Mouse (Mus musculus) liver, embryonic 15.5 days (tissue): ENCODE measurements at regions not wholly inside any gene's neighbourhood (a gene's known extent, or its start where the extent isn't known, plus 50 kb on each side); places are given as distances from the start of the nearest gene placed in this dataset.
"Not testable (repeated sequence)": the region's sequence is repeated elsewhere in the genome, so short reads cannot be mapped to it uniquely, and the experiment has no call there.

Source experiments
- ATAC-seq: fragments of 200-750 bp; cut with Nextera tagmentation; 2 replicates; pipeline ENCODE4 v1.8.0; 2017; ENCODE audit warnings: moderate number of reproducible peaks, mild to moderate bottlenecking, moderate library complexity; ENCODE audit not compliant: insufficient read depth
- H3K27ac ChIP-seq: fragments of 300-500 bp; sonication (generic); replicated peaks from 2 replicates; pipeline ENCODE4 v1.5.1; 2015; ENCODE audit warnings: mild to moderate bottlenecking, inconsistent platforms
- H3K27me3 ChIP-seq: fragments of 300-500 bp; sonication (generic); 2 replicates; pipeline ENCODE4 v1.6.1; 2015; ENCODE audit warnings: mild to moderate bottlenecking, inconsistent platforms
- H3K36me3 ChIP-seq: fragments of 300-500 bp; sonication (generic); replicated peaks from 2 replicates; pipeline ENCODE4 v1.6.1; 2015; ENCODE audit warnings: moderate library complexity, mild to moderate bottlenecking, inconsistent platforms
- H3K4me1 ChIP-seq: fragments of 300-500 bp; sonication (generic); replicated peaks from 2 replicates; pipeline ENCODE4 v1.6.1; 2015; ENCODE audit warnings: inconsistent platforms
- H3K4me2 ChIP-seq: fragments of 300-500 bp; sonication (generic); 2 replicates; pipeline ENCODE4 v1.6.1; 2015; ENCODE audit warnings: moderate library complexity, mild to moderate bottlenecking, inconsistent platforms
- H3K4me3 ChIP-seq: fragments of 300-500 bp; sonication (generic); replicated peaks from 2 replicates; pipeline ENCODE4 v1.5.1; 2015; ENCODE audit warnings: mild to moderate bottlenecking, inconsistent platforms
- H3K9ac ChIP-seq: fragments of 300-500 bp; sonication (generic); 2 replicates; pipeline ENCODE4 v1.6.1; 2015; ENCODE audit warnings: moderate library complexity, mild to moderate bottlenecking, inconsistent platforms
- H3K9me3 ChIP-seq: fragments of 300-500 bp; sonication (generic); replicated peaks from 2 replicates; pipeline ENCODE4 v1.6.1; 2016; ENCODE audit warnings: inconsistent platforms
- WGBS: fragments of 180-500 bp; shearing (Covaris S2); methylation state at CpG from one replicate; pipeline ENCODE4 v1.1.7; 2015; ENCODE audit warnings: mixed read lengths; ENCODE audit not compliant: insufficient replicate concordance; 5-methylcytosine and 5-hydroxymethylcytosine counted together

GRCm38 (mm10) chr3:68795641-68796040 lies 73.7 kb upstream of the 1110032F04Rik start:
- H3K4me1 ChIP-seq = no peaks in the 10 kb centered on the region
- no peaks in the 10 kb centered on the region for H3K9me3 ChIP-seq
- ATAC-seq = no peak
- H3K27ac ChIP-seq = no peak overlapping the region
- H3K27me3 ChIP-seq = no peaks in the 10 kb centered on the region
- H3K4me3 ChIP-seq = no peak overlapping the region
- no peak overlapping the region for H3K4me2 ChIP-seq
- no peak overlapping the region for H3K9ac ChIP-seq
- no peaks in the 10 kb centered on the region for H3K36me3 ChIP-seq
- WGBS = 52% methylated on average over 3 of the region's 3 CpGs

DNA sequence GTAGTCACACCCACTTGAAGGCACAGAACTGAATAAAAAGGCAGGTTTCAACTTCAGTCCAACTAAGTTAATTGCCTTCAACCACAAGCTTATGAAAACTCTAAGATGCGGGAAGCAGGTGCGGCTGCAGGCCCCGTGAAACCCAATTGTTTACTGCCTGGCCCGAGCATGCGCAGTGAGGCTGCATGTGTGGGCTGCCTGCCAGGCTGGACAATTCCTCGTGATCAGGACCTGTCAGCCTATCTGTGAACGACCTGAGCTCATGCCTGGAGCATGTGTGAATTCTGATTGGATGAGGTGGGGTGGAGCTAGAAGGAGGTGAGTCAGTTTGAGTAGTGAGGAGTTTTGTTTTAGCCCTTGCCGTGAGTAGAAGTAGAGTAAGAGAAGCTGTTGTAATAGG lies 71.0 kb upstream of the 1110032F04Rik start:
- H3K4me1 ChIP-seq, H3K9me3 ChIP-seq, H3K4me2 ChIP-seq, H3K9ac ChIP-seq, ATAC-seq, H3K4me3 ChIP-seq, H3K27ac ChIP-seq, H3K27me3 ChIP-seq, H3K36me3 ChIP-seq: not testable (repeated sequence)
- 72% methylated on average over 8 of the region's 8 CpGs for WGBS

DNA sequence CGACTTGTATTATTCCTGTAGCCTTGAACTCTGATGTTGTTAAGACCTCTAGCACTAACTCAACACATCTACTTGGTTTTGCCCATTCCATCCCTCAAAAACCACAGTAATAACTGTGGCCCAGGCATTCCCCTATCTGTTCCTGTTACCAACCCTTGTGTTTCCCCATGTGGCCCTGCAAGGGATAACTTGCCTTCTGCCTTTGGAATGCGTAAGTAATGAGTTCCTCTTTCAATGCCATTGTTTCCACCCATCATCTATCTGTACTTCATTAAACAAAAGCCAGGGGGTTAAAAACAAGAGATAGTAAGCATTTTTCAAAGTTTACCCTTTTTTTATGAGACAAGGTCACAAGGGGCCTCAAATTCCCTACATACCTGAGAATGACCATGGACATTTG lies 60.5 kb upstream of the 1110032F04Rik start:
- H3K4me1 ChIP-seq = no peaks in the 10 kb centered on the region
- H3K36me3 ChIP-seq = no peaks in the 10 kb centered on the region
- H3K4me2 ChIP-seq = no peak overlapping the region
- ATAC-seq = no peak
- H3K27ac ChIP-seq = no peak overlapping the region
- no peak overlapping the region for H3K9ac ChIP-seq
- H3K9me3 ChIP-seq = no peaks in the 10 kb centered on the region
- H3K27me3 ChIP-seq = no peaks in the 10 kb centered on the region
- 55% methylated on average over 2 of the region's 2 CpGs for WGBS
- no peak overlapping the region for H3K4me3 ChIP-seq

DNA sequence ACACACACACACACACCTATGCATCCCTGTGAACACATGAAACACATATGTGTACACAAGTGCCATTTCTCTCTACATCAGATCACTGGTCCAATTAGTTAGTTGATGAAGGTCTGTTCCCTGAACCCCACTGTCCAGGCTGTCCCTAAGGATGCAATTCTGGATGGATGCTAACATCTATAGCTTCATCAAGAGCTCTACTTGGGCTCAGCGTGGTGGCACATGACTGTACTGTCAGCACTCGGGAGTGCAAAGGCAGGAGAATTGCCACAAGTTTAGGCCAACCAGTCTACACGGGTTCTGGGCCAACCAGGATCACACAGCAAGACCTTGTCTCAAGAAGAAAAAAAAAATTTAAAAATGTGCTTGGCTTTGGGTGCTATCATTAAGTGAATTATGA lies 55.9 kb upstream of the 1110032F04Rik start:
- H3K9ac ChIP-seq = no peak overlapping the region
- no peaks in the 10 kb centered on the region for H3K9me3 ChIP-seq
- H3K36me3 ChIP-seq = no peaks in the 10 kb centered on the region
- H3K4me1 ChIP-seq = no peaks in the 10 kb centered on the region
- H3K4me3 ChIP-seq = no peak overlapping the region
- WGBS = 54% methylated on average over 3 of the region's 3 CpGs
- no peaks in the 10 kb centered on the region for H3K27me3 ChIP-seq
- no peak overlapping the region for H3K4me2 ChIP-seq
- no peak for ATAC-seq
- H3K27ac ChIP-seq = no peak overlapping the region

DNA sequence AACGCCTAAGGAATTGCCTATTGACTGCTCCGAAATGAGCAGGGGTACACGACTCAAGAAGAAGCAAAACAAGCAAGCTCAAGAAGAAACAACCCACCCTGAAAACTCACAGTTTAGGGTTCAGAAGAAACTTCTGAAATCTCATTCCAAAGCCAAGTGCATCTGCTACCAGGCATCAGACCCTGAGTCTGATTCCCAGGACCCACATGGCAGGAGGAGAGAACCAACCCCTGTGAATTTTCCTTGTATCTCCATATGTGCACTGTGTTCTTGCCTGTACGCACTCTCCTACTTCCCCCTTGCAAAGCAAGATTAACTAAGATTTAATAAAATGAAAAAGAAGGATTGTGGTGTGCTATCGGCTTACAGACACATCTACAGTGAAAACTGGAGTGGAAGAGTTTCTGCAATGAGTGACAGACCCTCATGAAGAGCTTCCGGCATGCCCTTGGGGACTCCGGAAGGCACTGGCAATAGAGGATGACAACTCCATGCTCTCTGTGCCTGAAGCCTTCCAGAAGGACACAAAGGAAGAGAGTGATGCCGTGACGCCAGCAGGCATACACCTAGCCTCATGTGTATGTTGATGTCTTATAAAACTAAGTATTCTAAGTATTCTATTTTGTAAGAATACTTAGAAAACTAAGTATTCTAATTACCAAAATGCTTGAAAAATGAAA lies 55.2 kb upstream of the 1110032F04Rik start:
- H3K9me3 ChIP-seq = no peaks in the 10 kb centered on the region
- 64% methylated on average over 9 of the region's 9 CpGs for WGBS
- H3K27me3 ChIP-seq = no peaks in the 10 kb centered on the region
- ATAC-seq = no peak
- no peak overlapping the region for H3K4me3 ChIP-seq
- no peaks in the 10 kb centered on the region for H3K4me1 ChIP-seq
- H3K9ac ChIP-seq = no peak overlapping the region
- H3K36me3 ChIP-seq = no peaks in the 10 kb centered on the region
- no peak overlapping the region for H3K4me2 ChIP-seq
- no peak overlapping the region for H3K27ac ChIP-seq

GRCm38 (mm10) chr3:68815621-68816020 lies 53.8 kb upstream of the 1110032F04Rik start:
- no peak overlapping the region for H3K4me3 ChIP-seq
- ATAC-seq = no peak
- no peaks in the 10 kb centered on the region for H3K36me3 ChIP-seq
- no peak overlapping the region for H3K9ac ChIP-seq
- no peak overlapping the region for H3K4me2 ChIP-seq
- H3K27me3 ChIP-seq = no peaks in the 10 kb centered on the region
- 62% methylated on average over 6 of the region's 6 CpGs for WGBS
- no peaks in the 10 kb centered on the region for H3K9me3 ChIP-seq
- H3K4me1 ChIP-seq = no peaks in the 10 kb centered on the region
- no peak overlapping the region for H3K27ac ChIP-seq

DNA sequence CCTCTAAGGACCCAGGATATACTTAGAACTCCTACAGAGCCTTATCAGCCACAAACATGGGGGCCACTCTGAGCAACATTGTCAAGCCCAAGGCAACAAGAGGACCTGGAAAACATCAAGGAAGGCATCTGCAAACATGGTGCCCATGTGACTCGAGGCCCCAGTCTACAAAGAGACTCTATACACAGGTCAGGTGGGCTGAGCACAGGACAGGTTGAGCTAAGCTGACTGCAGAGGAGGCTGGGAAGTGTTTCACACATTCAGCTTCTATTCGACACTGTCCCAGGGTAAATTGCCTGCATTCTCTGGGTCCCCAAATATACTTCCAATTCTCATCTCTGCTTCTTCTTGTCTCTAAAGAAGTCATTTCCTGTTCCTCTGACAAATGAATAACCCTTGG lies 52.1 kb upstream of the 1110032F04Rik start:
- Histone ChIP-seq H3K4me1 (no peaks in the 10 kb centered on the region), H3K27me3 (no peaks in the 10 kb centered on the region), H3K36me3 (no peaks in the 10 kb centered on the region), H3K4me2 (no peak overlapping the region), H3K27ac (no peak overlapping the region), H3K9ac (no peak overlapping the region), H3K4me3 (no peak overlapping the region), H3K9me3 (no peaks in the 10 kb centered on the region)
- 36% methylated on average over 2 of the region's 2 CpGs for WGBS
- no peak for ATAC-seq
